Mouse (Mus musculus) Patski (cell line): ENCODE measurements around the gene Ccdc182. TPM values are rescaled to one million over a fixed set of nuclear protein-coding genes. Genes with fewer than 3 reads are reported as not detected.

Experiments
- ATAC-seq: fragments of 100-300 bp; one replicate; pipeline ENCODE4 v1.8.0; 2021
- CTCF ChIA-PET: fragments of 350-600 bp; sonication (Branson Sonifier 250); formaldehyde crosslinking; loops from one replicate; lab custom pipeline; 2022; ENCODE audit warnings: inconsistent platforms; lab: Charles Lee
- POLR2A ChIA-PET: fragments of 350-600 bp; sonication (Branson Sonifier 250); formaldehyde crosslinking; loops from one replicate; lab custom pipeline; 2022; ENCODE audit warnings: antibody characterized with exemption, inconsistent platforms; lab: Charles Lee
- DNase-seq: peaks from one replicate; pipeline ENCODE4 v3.0.0-alpha.2; 2011; ENCODE audit warnings: low read depth, low spot score
- H3K27me3 ChIP-seq: fragments of 371-371 bp; one replicate; pipeline ENCODE4 v1.5.1; 2021
- CTCF ChIP-seq: fragments of 100-300 bp; IDR thresholded peaks from one replicate; pipeline ENCODE4 v1.5.1; 2021
- in situ Hi-C: fragments of 300-500 bp; cut with MboI; formaldehyde crosslinking; loops from 3 replicates; pipeline ENCODE4 v1.11.1; 2018; ENCODE audit warnings: low pct_unique_long_range_greater_than_20kb, mixed read lengths
- polyA plus RNA-seq: library from polyadenylated mRNA; unstranded; gene quantifications from one replicate; pipeline ENCODE4 v1.2.3, GENCODE M21; 2021

The Ccdc182 gene
- polyA plus RNA-seq, 1 experiment from 2014 or later, result not detected

DNA sequence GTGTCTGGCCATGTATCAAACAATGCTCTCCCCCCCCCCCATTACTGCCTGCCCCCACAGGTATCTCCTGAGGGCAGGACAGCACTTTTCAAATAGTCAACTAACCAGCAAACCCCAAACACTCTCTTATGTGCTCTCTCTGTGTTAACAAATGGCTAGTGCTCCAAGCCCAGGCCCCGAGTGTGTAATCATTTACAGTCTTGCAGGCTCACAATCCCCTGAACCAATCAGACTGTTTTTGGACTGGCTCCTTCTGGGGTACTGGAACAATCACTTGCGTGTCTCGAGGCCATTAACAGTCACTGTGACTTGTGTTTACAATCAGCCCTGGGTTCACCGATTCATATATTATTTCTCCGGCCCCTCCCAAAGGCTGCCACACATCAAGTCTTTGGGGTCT lies 1.4 kb downstream of the Ccdc182 start:
- CTCF ChIA-PET, result no interaction called here
- TF ChIP-seq CTCF, result no peak
- no peaks in the 10 kb centered on the region for H3K27me3 ChIP-seq
- in situ Hi-C loops, result loop anchor here (10.0 kb wide), 1 partner anchor 430 kb away; no protein-coding TSS in a partner anchor
- POLR2A ChIA-PET, result no interaction called here
- ATAC-seq (no peak), DNase-seq (no peak)

GRCm38 (mm10) chr11:88297526-88297925 lies 3.7 kb downstream of the Ccdc182 start:
- ChIA-PET CTCF (no interaction called here), POLR2A (no interaction called here)
- in situ Hi-C loops, result loop anchor here (10.0 kb wide), 1 partner anchor 427 kb away; no protein-coding TSS in a partner anchor
- ATAC-seq, result no peak
- H3K27me3 ChIP-seq, result no peaks in the 10 kb centered on the region
- no peak for TF ChIP-seq CTCF
- DNase-seq, result no peak

DNA sequence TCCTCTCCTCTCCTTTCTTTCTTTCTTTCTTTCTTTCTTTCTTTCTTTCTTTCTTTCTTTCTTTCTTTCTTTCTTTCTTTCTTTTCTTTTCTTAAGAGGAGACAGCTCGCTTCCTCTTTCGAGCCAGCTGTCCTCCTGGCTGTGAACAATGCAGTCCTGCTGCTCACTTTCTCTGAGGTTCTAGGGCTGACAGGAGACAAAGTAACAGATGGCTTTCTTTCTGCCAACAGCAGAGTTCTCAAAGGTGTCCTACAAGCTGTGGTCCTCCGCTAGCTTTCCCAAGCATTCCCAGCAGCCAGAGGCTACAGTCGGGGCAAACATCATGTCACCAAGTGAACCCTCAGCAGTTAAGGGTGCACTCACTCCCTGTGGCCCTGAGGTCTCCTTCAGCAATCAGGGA lies 5.5 kb downstream of the Ccdc182 start:
- TF ChIP-seq CTCF, result no peak
- no peak for ATAC-seq
- in situ Hi-C loops, result loop anchor here (10.0 kb wide), 1 partner anchor 425 kb away; no protein-coding TSS in a partner anchor
- ChIA-PET CTCF (no interaction called here), POLR2A (no interaction called here)
- no peak for DNase-seq
- H3K27me3 ChIP-seq, result no peaks in the 10 kb centered on the region

GRCm38 (mm10) chr11:88301619-88302018 lies 7.8 kb downstream of the Ccdc182 start:
- ChIA-PET CTCF (no interaction called here), POLR2A (no interaction called here)
- no peak for ATAC-seq
- in situ Hi-C loops, result no loop called here
- no peak for TF ChIP-seq CTCF
- no peak for DNase-seq
- no peaks in the 10 kb centered on the region for H3K27me3 ChIP-seq

- DNase-seq, result no peak
- TF ChIP-seq CTCF, result no peak
- CTCF ChIA-PET, result no interaction called here
- no peaks in the 10 kb centered on the region for H3K27me3 ChIP-seq
- POLR2A ChIA-PET, result no interaction called here
- ATAC-seq, result no peak
- in situ Hi-C loops, result no loop called here
Observed at GRCm38 (mm10) chr11:88305759-88306158, 11.9 kb downstream of the Ccdc182 start.

DNA sequence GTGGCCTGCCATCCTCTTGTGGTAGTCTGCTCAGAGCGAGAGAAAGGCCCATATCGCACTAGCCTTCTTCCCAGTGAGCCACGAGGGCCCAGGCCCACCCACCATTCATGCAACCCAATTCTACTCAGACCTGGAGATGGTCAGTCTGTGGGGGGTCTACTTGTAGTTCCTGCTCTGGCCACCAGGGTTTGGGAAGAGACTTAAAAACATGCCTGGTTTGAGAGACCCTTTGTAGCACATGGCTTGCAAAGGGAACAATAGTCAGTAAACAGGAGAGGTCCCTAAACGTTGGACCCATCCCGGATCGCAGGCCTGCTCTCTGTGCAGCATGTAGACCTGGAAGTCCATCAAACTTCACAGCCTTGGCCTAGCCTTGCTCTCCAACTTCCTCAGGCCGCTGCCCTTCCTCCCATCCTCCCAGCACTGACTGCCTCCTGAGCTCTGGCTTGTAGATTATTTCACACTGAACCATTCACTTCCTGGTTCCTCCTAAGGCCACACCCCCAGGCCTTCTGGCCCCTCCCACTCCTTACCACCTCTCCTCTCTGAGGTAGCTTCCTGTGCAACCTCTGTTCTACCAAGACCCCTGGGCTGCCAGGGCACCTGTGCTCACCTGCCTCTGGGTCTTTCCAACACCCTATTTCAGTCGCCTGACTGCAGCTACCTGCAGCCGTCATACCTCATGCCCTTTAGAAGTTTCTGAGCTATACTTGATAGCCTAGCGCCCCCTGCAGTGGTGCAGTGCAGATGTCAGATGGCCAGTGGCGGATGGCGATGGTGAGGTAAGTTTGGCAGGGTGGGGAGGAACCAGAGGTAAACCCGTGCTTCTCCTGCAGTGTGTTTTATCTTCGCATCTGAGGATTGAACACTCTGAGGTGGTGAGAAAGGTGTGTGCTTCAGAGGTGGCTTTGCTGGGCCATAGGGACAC lies 14.0 kb downstream of the Ccdc182 start:
- POLR2A ChIA-PET, result no interaction called here

GRCm38 (mm10) chr11:88309059-88309700 lies 15.3 kb downstream of the Ccdc182 start:
- TF ChIP-seq CTCF, result no peak
- no peaks in the 10 kb centered on the region for H3K27me3 ChIP-seq
- no peak for DNase-seq
- ATAC-seq, result no peak
- ChIA-PET POLR2A (interaction anchor here (0.6 kb wide), 1 partner anchor 511 kb away, joined by 5 read pairs; no protein-coding TSS in a partner anchor), CTCF (interaction anchor here (1.8 kb wide), 1 partner anchor 12 kb away, joined by 3 read pairs; no protein-coding TSS in a partner anchor)
- in situ Hi-C loops, result no loop called here

More for the DNA sequence above, 14.0 kb downstream of the Ccdc182 start:
- DNase-seq (no peak), ATAC-seq (no peak)
- in situ Hi-C loops, result no loop called here
- no peaks in the 10 kb centered on the region for H3K27me3 ChIP-seq
- no peak for TF ChIP-seq CTCF
- CTCF ChIA-PET, result interaction anchor here (1.1 to 1.8 kb wide), 3 partner anchors 13 to 65 kb away, joined by 3 read pairs; no protein-coding TSS in a partner anchor

GRCm38 (mm10) chr11:88310773-88311172 lies 16.9 kb downstream of the Ccdc182 start:
- TF ChIP-seq CTCF, result no peak
- no peaks in the 10 kb centered on the region for H3K27me3 ChIP-seq
- ChIA-PET POLR2A (no interaction called here), CTCF (no interaction called here)
- ATAC-seq, result no peak
- no peak for DNase-seq
- in situ Hi-C loops, result no loop called here

DNA sequence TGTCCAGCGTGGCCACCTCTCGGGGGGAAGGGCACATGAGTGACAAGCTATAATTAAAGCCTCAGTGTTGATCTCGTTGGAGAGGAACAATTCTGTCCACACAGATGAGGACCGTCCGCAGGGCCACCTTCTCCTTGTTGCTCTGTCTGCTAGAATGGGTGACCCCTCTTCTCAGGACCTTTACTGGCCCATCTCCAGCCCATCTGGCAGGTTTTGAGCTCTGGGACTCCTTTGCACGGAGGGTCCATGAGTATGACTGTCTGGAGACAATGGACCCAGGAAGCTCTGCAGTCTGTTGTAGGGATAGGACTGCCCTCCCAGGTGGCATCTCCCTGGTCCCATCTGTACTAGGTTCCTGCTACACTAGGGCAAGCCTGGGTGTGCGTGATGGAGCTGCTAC lies 17.7 kb downstream of the Ccdc182 start:
- CTCF ChIA-PET, result no interaction called here
- ATAC-seq (no peak), DNase-seq (no peak)
- no peaks in the 10 kb centered on the region for H3K27me3 ChIP-seq
- TF ChIP-seq CTCF, result no peak
- POLR2A ChIA-PET, result no interaction called here
- in situ Hi-C loops, result no loop called here

DNA sequence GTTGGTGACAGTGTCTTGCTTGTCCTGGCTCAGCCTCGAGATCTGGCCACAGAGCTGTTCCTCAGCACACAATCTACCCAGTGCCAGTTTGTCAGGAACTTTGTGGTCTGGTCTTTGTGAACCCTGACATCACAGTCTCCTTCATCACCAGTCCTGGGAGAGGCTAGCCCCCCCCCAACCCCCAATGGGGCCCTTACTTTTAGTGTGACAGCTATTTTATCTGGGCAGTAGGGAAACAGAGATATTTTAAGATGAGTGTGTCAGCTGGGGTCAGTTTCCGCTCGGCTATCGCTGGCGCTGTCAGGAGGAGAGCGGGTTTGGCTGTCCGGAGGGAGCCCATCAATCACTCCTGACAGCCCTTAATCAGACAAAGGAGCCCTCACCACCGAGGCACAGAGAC lies 19.7 kb downstream of the Ccdc182 start:
- in situ Hi-C loops, result no loop called here
- ATAC-seq (no peak), DNase-seq (no peak)
- TF ChIP-seq CTCF, result no peak
- CTCF ChIA-PET, result no interaction called here
- H3K27me3 ChIP-seq, result no peaks in the 10 kb centered on the region
- POLR2A ChIA-PET, result no interaction called here

DNA sequence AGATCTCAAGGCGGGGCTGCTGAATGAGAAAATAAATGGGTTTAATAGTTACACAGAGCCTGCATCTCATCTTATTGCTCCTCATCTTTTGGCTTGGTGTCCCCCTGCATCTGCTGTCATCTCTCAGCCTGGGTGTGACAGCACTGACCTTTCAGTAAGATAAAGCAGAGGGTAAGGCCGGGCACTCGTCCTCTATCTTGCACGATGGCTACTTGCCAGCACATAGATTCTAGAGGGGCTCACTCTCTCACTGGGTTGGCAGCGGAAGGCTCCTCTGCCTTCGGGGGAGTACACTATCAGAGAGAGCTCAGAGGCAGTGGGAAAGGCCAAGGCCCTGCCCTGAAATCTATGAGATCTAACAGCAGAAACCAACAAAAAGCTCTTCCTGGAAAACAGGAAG lies 20.6 kb downstream of the Ccdc182 start:
- POLR2A ChIA-PET, result interaction anchor here (1.2 kb wide), 1 partner anchor 13 kb away, joined by 3 read pairs; no protein-coding TSS in a partner anchor
- ATAC-seq (no peak), DNase-seq (no peak)
- TF ChIP-seq CTCF, result no peak
- CTCF ChIA-PET, result no interaction called here
- in situ Hi-C loops, result no loop called here
- H3K27me3 ChIP-seq, result no peaks in the 10 kb centered on the region
